Mouse (Mus musculus): ENCODE data around the gene Calm5. TPM values are rescaled to one million over a fixed set of nuclear protein-coding genes. Genes with fewer than 3 reads are reported as not detected.
"Not testable (repeated sequence)": the region's sequence is repeated elsewhere in the genome, so short reads cannot be mapped to it uniquely, and the experiment has no call there.

The Calm5 gene
- polyA plus RNA-seq, 1 experiment = not detected

GRCm38 (mm10) chr13:3895397-3895980 is 41.5 kb downstream of the Calm5 start:
- H3K36me3 ChIP-seq (ENCODE audit: control insufficient read depth, insufficient read depth, low read length) = no peaks in the 10 kb centered on the region
- TF ChIP-seq POLR2A (IDR thresholded peaks at IDR 0.05; ENCODE audit: low read depth, low read length) (peak; percentile 50; the same call in 1 of the 2 replicates), CTCF (IDR thresholded peaks at IDR 0.05; ENCODE audit: extremely low read depth, insufficient read length, insufficient replicate concordance, low read depth, low read length) (no peak)
- H3K27ac ChIP-seq (ENCODE audit: insufficient read depth, low read depth, low read length) = peak overlapping the region; percentile 96
- 29% methylated on average over 8 of the region's 8 CpGs for WGBS
- peaks cover 18% of the 10 kb centered on the region; the same call in 1 of the 2 replicates for H3K4me1 ChIP-seq (ENCODE audit: control insufficient read depth, insufficient read depth, insufficient read length, low read length)
- H3K27me3 ChIP-seq (ENCODE audit: control insufficient read depth, insufficient read depth, low read length) = no peaks in the 10 kb centered on the region
- H3K4me3 ChIP-seq (ENCODE audit: low read depth, low read length) = no peak overlapping the region

DNA sequence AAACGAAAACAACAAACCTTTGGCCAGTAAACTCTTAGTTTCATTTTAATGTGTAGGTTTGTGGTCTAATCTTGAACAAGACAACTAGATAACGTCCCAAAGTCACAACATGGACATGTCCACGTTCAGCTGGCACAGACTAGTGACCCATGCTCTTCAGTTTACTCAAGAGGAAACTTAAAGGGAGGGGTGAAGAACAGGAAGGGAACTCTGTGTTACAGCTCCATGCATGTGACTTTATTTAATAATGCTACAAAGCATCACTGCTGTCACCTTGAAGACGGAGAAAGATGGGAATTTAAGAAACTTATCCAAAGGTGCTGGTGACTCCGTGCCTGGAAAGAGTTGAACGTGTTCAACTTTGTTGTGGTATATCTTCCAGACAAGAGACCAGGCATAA is 42.1 kb downstream of the Calm5 start:
- no peaks in the 10 kb centered on the region for H3K36me3 ChIP-seq (ENCODE audit: control insufficient read depth, insufficient read depth, low read length)
- H3K4me3 ChIP-seq (ENCODE audit: low read depth, low read length) = no peak overlapping the region
- peak overlapping the region; percentile 96 for H3K27ac ChIP-seq (ENCODE audit: insufficient read depth, low read depth, low read length)
- peaks cover 18% of the 10 kb centered on the region; the same call in 1 of the 2 replicates for H3K4me1 ChIP-seq (ENCODE audit: control insufficient read depth, insufficient read depth, insufficient read length, low read length)
- TF ChIP-seq POLR2A (IDR thresholded peaks at IDR 0.05; ENCODE audit: low read depth, low read length) (no peak), CTCF (IDR thresholded peaks at IDR 0.05; ENCODE audit: extremely low read depth, insufficient read length, insufficient replicate concordance, low read depth, low read length) (no peak)
- H3K27me3 ChIP-seq (ENCODE audit: control insufficient read depth, insufficient read depth, low read length) = no peaks in the 10 kb centered on the region
- WGBS = 58% methylated on average over 6 of the region's 6 CpGs

GRCm38 (mm10) chr13:3896913-3897312 is 42.9 kb downstream of the Calm5 start:
- WGBS = 12% methylated on average over 5 of the region's 5 CpGs
- Histone ChIP-seq H3K27ac (ENCODE audit: insufficient read depth, low read depth, low read length) (peak overlapping the region; percentile 96), H3K27me3 (ENCODE audit: control insufficient read depth, insufficient read depth, low read length) (no peaks in the 10 kb centered on the region), H3K4me1 (ENCODE audit: control insufficient read depth, insufficient read depth, insufficient read length, low read length) (peaks cover 18% of the 10 kb centered on the region; the same call in 1 of the 2 replicates), H3K36me3 (ENCODE audit: control insufficient read depth, insufficient read depth, low read length) (no peaks in the 10 kb centered on the region), H3K4me3 (ENCODE audit: low read depth, low read length) (no peak overlapping the region)
- no peak for TF ChIP-seq POLR2A (IDR thresholded peaks at IDR 0.05; ENCODE audit: low read depth, low read length)
- TF ChIP-seq CTCF (IDR thresholded peaks at IDR 0.05; ENCODE audit: extremely low read depth, insufficient read length, insufficient replicate concordance, low read depth, low read length) = peak; percentile 64; the same call in 1 of the 2 replicates

DNA sequence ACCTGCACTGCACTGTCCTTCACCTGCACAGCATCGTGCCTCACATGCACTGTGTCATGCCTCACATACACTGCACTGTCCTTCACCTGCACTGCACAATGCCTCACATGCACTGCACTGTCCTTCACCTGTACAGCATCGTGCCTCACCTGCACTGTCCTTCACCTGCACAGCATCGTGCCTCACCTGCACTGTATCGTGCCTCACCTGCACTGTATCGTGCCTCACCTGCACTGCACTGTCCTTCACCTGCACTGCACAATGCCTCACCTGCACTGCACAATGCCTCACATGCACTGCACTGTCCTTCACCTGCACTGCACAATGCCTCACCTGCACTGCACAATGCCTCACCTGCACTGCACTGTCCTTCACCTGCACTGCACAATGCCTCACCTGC is 44.2 kb downstream of the Calm5 start:
- not testable (repeated sequence) for H3K4me3 ChIP-seq (ENCODE audit: low read depth, low read length); H3K27me3 ChIP-seq (ENCODE audit: control insufficient read depth, insufficient read depth, low read length); H3K36me3 ChIP-seq (ENCODE audit: control insufficient read depth, insufficient read depth, low read length); H3K27ac ChIP-seq (ENCODE audit: insufficient read depth, low read depth, low read length)
- WGBS = 92% methylated on average over 5 of the region's 5 CpGs
- H3K4me1 ChIP-seq (ENCODE audit: control insufficient read depth, insufficient read depth, insufficient read length, low read length) = peaks cover 18% of the 10 kb centered on the region; the same call in 1 of the 2 replicates

DNA sequence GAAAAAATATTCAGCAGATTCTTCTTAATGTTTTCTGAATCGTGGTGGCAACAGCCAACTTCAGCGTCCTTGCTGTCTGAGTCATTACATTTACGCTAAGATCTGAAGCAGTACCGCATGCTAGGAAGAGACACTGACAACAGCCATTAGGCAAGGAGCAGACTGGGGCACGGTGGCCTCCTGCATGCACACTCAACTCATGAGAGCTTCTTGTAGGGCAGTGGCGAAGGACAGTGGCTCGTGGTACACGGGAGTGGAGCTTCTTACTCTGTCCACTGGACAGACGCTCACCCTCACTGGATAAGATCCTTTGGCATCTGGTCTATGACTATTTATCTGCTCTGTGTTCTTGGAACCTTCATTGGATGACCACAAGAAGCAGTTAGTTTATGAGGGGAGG is 45.3 kb downstream of the Calm5 start:
- H3K4me1 ChIP-seq (ENCODE audit: control insufficient read depth, insufficient read depth, insufficient read length, low read length) = peaks cover 18% of the 10 kb centered on the region; the same call in 1 of the 2 replicates
- TF ChIP-seq CTCF (IDR thresholded peaks at IDR 0.05; ENCODE audit: extremely low read depth, insufficient read length, insufficient replicate concordance, low read depth, low read length) (no peak), POLR2A (IDR thresholded peaks at IDR 0.05; ENCODE audit: low read depth, low read length) (no peak)
- no peak overlapping the region for H3K4me3 ChIP-seq (ENCODE audit: low read depth, low read length)
- no peaks in the 10 kb centered on the region; the same call in 1 of the 2 replicates for H3K36me3 ChIP-seq (ENCODE audit: control insufficient read depth, insufficient read depth, low read length)
- no peaks in the 10 kb centered on the region for H3K27me3 ChIP-seq (ENCODE audit: control insufficient read depth, insufficient read depth, low read length)
- 90% methylated on average over 9 of the region's 9 CpGs for WGBS
- no peak overlapping the region for H3K27ac ChIP-seq (ENCODE audit: insufficient read depth, low read depth, low read length)

Other genes with a start within 250 kb of the Calm5 start
- gene Fam208b, start 243.1 kb upstream of the Calm5 start, polyA plus RNA-seq (2012; rRNA removed) = 0.56 and 0.74 TPM in 2 replicates
- 6.7 and 15.9 TPM in 2 replicates for gene Asb13, start 220.1 kb upstream of the Calm5 start, polyA plus RNA-seq (2012; rRNA removed)
- not detected in 2 replicates for gene Calml3, start 49.9 kb upstream of the Calm5 start, polyA plus RNA-seq (2012; rRNA removed)
- gene Calm4, start 16.4 kb upstream of the Calm5 start, polyA plus RNA-seq (2012; rRNA removed) = not detected in 2 replicates
- 16.8 and 64.6 TPM in 2 replicates for gene Net1, start 64.0 kb downstream of the Calm5 start, polyA plus RNA-seq (2012; rRNA removed)
- 18.3 and 52.6 TPM in 2 replicates for gene Tubal3, start 64.1 kb downstream of the Calm5 start, polyA plus RNA-seq (2012; rRNA removed)
- 1.2 and 1.3 TPM in 2 replicates for gene Ucn3, start 91.2 kb downstream of the Calm5 start, polyA plus RNA-seq (2012; rRNA removed)
- gene Akr1c14, start 194.8 kb downstream of the Calm5 start, polyA plus RNA-seq (2012; rRNA removed) = 0.44 and 1.1 TPM in 2 replicates